Mouse (Mus musculus): ENCODE measurements around the gene Paxx.
"Not testable (repeated sequence)": the region's sequence is repeated elsewhere in the genome, so short reads cannot be mapped to it uniquely, and the experiment has no call there.

The Paxx gene

GRCm38 (mm10) chr2:25450853-25451647 lies 9.8 kb downstream of the Paxx start:
- no peak for DNase-seq (ENCODE audit: low spot score)

GRCm38 (mm10) chr2:25442682-25443081 lies 18.2 kb downstream of the Paxx start:
- DNase-seq (ENCODE audit: low spot score), result no peak

DNA sequence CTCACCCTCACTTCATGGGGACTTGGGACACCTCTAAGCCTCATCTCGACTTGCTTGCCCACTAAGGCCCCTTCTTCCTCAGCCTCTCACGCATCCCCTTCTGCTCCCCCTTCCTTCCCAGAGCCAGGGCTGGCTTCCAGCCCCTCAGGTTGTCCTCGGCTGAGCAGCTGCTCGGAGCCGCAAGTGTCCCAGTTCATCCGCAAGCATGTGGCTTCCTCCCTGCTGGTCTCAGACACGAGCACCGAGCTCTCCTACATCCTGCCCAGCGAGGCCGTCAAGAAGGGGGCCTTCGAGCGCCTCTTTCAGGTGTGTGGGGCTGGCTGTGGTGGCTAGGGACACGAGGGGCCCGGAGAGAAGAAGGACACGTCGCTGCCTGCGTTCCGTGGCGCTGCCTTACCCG lies 19.8 kb downstream of the Paxx start:
- no peak for DNase-seq (ENCODE audit: low spot score)

- no peak for DNase-seq (ENCODE audit: low spot score)
Observed at GRCm38 (mm10) chr2:25436286-25436820, 24.5 kb downstream of the Paxx start.

GRCm38 (mm10) chr2:25434292-25434691 lies 26.6 kb downstream of the Paxx start:
- DNase-seq (ENCODE audit: low spot score), result no peak

- DNase-seq (ENCODE audit: low spot score), result no peak
Observed at GRCm38 (mm10) chr2:25433101-25433500, 27.8 kb downstream of the Paxx start.

DNA sequence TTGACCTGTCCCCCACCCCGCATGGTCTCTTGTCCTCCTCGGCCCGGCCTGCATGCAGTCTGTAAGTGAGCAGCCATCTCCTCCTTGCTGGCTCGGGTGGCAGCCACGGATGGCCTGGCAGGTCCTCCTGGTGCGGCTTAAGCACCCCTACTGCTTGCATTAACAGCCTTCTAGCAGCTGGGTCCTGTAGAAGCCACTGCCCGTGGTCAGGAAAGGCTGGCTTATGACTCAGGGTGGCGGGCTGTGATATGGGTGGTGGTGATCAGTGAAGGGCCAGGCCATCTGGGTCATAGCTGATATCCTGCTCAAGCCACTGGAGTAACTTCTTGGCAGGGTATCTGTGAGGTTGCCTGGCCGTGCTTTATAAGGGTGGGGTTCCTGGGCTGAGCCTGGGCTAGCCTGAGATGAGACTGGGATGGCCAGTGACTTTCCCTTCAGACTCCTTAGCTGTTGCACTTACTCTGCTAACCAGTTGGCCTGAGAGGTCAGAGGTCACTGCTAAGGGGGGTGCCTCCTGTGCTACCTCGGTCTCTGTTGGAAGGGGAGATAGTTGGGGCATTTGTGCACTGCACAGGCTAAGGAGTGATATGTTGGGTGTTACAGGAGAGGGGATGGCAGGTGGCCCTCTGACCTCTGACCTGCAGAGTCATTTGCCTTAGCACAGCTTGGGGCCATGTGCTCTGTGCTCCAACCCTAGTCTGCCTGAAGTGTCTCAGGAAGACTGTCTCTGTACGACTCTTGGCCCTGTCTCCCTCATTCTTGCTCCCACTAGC lies 28.4 kb downstream of the Paxx start:
- DNase-seq (ENCODE audit: low spot score), result no peak

- no peak for DNase-seq (ENCODE audit: low spot score)
Observed at GRCm38 (mm10) chr2:25431308-25431855, 29.5 kb downstream of the Paxx start.

DNA sequence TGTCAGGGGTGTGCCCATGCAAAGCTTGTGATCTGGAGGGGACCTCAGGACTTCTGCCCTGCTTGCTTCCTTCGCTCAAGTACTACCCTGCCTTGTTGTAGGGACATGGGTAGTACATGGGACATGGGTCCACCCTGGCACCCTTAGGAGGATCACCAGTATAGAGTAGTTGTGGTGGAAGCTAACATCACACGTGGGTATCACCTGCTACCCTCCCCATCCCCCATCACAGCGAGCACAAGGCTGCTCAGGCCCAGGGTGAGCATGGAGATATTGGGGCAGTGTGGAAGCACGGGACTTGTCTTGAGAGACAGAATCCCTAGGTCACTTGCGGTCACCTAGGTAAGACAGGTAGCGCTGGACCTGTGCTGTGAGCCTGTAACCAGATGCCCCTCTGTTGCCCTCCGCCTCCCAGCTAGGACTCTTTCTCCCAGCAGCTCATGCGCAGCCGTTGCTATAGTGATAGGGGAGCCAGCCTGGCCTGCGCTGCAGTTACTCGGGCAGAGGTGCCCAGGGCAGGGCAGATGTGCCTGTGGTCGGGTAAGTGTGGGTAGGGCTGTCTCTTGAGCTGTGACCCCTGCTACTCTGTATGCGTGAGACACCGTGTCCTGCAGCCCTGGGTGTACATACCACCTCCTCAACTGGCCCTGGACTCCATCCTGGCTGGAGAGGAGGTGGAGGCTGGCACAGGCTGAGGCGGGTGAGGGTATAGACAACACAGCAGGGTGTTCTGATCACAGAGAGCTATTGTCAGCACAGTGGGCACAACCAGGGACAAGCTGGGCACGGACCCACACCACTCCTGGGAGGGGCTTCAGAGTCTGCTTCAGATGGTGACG lies 30.3 kb downstream of the Paxx start:
- no peak for DNase-seq (ENCODE audit: low spot score)

DNA sequence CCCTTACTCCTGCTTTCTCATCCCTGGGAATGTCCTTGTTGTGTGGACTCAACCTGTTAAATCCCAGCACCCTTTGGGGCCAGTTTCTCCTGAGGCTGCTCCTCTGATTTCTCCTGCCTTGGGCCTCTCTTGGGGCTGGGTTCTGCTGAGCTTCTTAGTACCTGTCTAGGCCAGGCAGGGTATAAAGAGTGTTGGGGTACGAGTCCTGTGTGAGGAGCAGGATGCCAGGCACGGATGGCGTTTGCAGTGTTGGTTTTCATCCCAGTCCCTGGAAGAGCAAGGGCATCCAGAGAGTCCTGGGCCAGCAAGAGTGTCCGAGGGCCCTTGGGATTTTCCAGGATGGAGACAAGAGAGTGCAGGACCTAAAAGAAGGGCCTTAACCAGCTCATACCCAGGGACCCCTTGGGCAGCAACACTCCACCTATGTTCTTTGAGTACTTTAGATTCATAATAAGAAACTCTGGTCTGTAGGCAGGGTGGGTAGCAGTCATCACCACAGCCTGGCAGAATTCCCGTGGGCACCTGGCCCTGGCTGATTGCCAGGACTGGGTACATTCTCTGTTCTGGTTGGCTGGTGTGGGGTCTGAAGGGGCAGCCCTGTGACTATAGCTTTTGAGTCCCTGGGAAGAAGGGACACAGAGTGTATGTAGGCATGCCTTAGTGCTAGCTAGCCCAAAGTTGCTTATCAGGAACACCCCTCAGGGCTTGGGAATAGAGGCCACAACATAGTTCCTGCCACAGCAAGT lies 31.3 kb downstream of the Paxx start:
- no peak for DNase-seq (ENCODE audit: low spot score)

- peak; percentile 95 for DNase-seq (ENCODE audit: low spot score)
Observed at GRCm38 (mm10) chr2:25428442-25429236, 32.3 kb downstream of the Paxx start, which contains the start of gene Abca2. Abca2 (plus strand) TSS chr2:25428703.

- no peak for DNase-seq (ENCODE audit: low spot score)
Observed at GRCm38 (mm10) chr2:25427256-25427655, 33.6 kb downstream of the Paxx start.

DNA sequence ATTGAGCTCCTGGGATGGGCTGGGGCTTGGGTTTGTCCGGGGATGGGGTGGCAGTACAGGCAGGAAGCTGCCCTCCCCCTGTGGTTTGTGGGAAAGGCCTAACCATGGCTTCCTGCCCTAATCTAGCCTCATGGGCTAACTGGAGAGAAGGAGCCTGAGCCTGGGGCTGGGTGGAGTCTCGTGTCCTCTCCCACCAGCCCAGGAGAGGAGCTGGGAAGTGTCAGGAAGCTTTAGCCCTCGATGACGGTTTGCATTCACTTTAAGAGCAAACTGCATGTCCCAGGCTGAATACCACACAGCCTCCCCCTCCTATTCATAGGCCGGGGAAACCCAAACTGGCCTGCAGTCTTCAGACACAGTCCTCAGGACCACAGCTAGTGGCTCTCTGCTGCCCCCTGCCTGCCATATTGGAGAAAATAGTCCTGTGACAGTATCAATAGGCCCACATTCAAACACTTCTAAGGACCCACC lies 34.1 kb downstream of the Paxx start:
- peak; percentile 57 for DNase-seq (ENCODE audit: low spot score)

DNA sequence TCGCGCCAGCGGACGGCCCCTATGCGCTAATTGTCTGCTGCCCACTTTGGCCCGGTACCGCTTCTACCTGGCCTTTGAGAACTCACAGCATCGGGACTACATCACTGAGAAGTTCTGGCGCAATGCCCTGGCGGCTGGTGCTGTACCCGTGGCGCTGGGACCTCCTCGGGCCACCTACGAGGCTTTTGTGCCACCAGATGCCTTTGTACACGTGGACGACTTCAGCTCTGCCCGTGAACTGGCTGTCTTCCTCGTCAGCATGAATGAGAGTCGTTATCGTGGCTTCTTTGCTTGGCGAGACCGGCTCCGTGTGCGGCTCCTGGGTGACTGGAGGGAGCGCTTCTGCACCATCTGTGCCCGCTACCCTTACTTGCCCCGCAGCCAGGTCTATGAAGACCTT lies 35.4 kb downstream of the Paxx start:
- no peak for DNase-seq (ENCODE audit: low spot score)

DNA sequence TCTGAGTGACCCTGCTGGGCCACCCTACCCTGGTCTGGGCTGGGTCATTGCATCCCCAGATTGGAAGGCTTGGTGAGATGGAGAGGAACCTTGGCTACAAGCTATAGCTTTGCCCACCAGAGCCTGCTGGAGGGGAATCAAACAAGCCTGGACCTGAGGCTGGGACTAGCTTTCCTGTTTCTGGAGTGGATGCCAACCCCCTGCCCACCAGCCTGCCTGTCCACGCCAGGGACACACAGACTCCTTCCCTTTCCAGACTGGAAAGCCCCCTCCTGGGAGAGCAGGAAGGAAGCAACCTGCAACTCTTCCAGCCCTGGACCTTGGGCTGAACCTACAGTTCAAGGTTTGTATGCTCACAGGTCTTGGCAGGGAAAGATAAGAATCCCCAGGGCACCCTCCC lies 37.3 kb downstream of the Paxx start:
- DNase-seq (ENCODE audit: low spot score), result no peak

GRCm38 (mm10) chr2:25422587-25423410 lies 38.1 kb downstream of the Paxx start, which contains the start of gene Fut7:
Fut7 (plus strand) TSS chr2:25423267.
- no peak for DNase-seq (ENCODE audit: low spot score)

DNA sequence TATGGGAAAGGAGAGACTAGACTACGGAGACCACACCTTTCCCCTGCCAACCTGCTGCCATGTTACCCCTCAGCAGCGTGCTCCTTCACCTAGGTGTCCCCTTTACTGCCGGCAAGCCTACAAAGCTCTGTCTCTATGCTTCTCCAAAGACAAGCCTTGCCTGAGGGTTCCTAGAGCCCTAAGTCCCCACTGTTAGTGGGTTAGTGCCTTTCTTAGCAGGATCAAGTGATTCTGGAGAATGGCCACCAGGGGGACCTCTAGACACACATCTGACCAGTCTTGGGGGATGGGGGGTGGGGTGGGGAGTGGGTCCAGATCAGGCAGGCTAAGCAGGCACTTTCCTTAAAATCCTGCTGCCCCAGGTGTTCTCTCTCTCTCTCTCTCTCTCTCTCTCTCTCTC lies 39.0 kb downstream of the Paxx start:
- DNase-seq (ENCODE audit: low spot score), result no peak

- no peak for DNase-seq (ENCODE audit: low spot score)
Observed at GRCm38 (mm10) chr2:25417426-25417825, 43.5 kb downstream of the Paxx start.

DNA sequence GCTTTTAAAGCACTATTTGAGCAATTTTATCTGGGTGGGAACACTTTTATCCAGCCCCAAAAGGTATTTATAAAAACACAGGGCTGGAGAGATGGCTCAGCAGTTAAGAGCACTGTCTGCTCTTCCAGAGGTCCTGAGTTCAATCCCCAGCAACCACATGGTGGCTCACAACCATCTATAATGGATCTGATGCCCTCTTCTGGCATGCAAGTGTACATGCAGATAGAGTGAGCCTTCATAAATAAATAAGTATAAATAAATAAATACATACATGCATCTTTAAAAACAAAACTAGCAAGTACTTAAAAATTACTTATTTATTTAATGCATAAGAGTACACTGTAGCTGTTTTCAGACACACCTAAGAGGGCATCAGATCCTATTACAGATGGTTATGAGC lies 47.5 kb downstream of the Paxx start:
- not testable (repeated sequence) for DNase-seq (ENCODE audit: low spot score)
